10 mouse cellular contexts compared by ENCODE assay signal in genomic region chr19:57417800-57418580, GRCm38 (mm10). TPM values are rescaled to one million over a fixed set of nuclear protein-coding genes. Genes with fewer than 3 reads are reported as not detected.
DNase-seq lines count a peak whose midpoint lies in the region; ATAC-seq and TF ChIP-seq lines count a peak whose summit lies in the region.
"Had no signal": no experiment of that assay in that cellular context is flagged by ENCODE, and none has a peak within 500 bp of the region (broad histone marks: within the 10 kb centered on the region; RNA-seq: fewer than 3 reads in every experiment).

No protein-coding gene starts in this region.

- TF ChIP-seq CTCF in hindbrain, postnatal 0 days (IDR thresholded peaks at IDR 0.05; ENCODE audit: low read depth) = no peak

- no peaks in the 10 kb centered on the region for H3K36me3 ChIP-seq in heart, embryonic 15.5 days
- no peaks in the 10 kb centered on the region for H3K36me3 ChIP-seq in hindbrain, postnatal 0 days (ENCODE audit: insufficient read depth, low read length)
- H3K36me3 ChIP-seq in midbrain, embryonic 10.5 days = no peaks in the 10 kb centered on the region

- H3K9ac ChIP-seq in heart, embryonic 15.5 days = no peak overlapping the region
- H3K9ac ChIP-seq in hindbrain, postnatal 0 days (replicated peaks; ENCODE audit: low read length) = no peak overlapping the region

- H3K4me1 ChIP-seq in heart, embryonic 15.5 days (replicated peaks) = peaks cover 6% of the 10 kb centered on the region; the same call in 1 of the 2 replicates
- H3K4me1 ChIP-seq in hindbrain, postnatal 0 days (ENCODE audit: insufficient read depth, low read length) = no peaks in the 10 kb centered on the region
- peaks cover 18% of the 10 kb centered on the region for H3K4me1 ChIP-seq in midbrain, embryonic 10.5 days

- ATAC-seq in heart, embryonic 15.5 days (replicated peaks; ENCODE audit: insufficient number of reproducible peaks, insufficient read depth, low FRiP score, low read depth) = no peak
- ATAC-seq in hindbrain, postnatal 0 days = peak; percentile 35; the same call in 1 of the 2 replicates

- peak overlapping the region; percentile 56 for H3K4me2 ChIP-seq in heart, embryonic 15.5 days
- H3K4me2 ChIP-seq in hindbrain, postnatal 0 days (ENCODE audit: low read depth, low read length) = no peak overlapping the region

- DNase-seq in heart, adult 8-10 months (ENCODE audit: low spot score) = no peak
- DNase-seq in embryo, embryonic 10 days (ENCODE audit: low spot score) = peak; percentile 64
- DNase-seq in hindbrain, postnatal 0 days (ENCODE audit: low spot score) = no peak
- peak; percentile 44 for DNase-seq in midbrain, embryonic 10.5 days (ENCODE audit: low spot score)
- no peak for DNase-seq in gastrocnemius, adult 8-10 months (ENCODE audit: low spot score in 2 of 2)
- no peak for DNase-seq in left cerebral cortex, adult 18-20 months (ENCODE audit: low spot score in 2 of 2)
- DNase-seq in cerebellum, postnatal 10 days = no peak
- DNase-seq: gastrocnemius, postnatal 10 days; thymus, postnatal 25 days had no signal

- no peak overlapping the region for H3K27ac ChIP-seq in heart, embryonic 15.5 days
- H3K27ac ChIP-seq in hindbrain, postnatal 0 days = no peak overlapping the region
- peak overlapping the region; percentile 38 for H3K27ac ChIP-seq in midbrain, embryonic 10.5 days (replicated peaks)

- 20% methylated on average over 17 of the region's 17 CpGs for WGBS in heart, embryonic 15.5 days
- WGBS in hindbrain, postnatal 0 days = 31% methylated on average over 17 of the region's 17 CpGs
- 19% methylated on average over 16 of the region's 17 CpGs for WGBS in midbrain, embryonic 10.5 days

- no peaks in the 10 kb centered on the region for H3K27me3 ChIP-seq in heart, embryonic 15.5 days
- no peaks in the 10 kb centered on the region for H3K27me3 ChIP-seq in hindbrain, postnatal 0 days (ENCODE audit: insufficient read depth, low read length)
- H3K27me3 ChIP-seq in midbrain, embryonic 10.5 days (ENCODE audit: low read depth, poor library complexity, severe bottlenecking) = no peaks in the 10 kb centered on the region

- no peaks in the 10 kb centered on the region for H3K9me3 ChIP-seq in heart, embryonic 15.5 days (replicated peaks)
- no peaks in the 10 kb centered on the region for H3K9me3 ChIP-seq in hindbrain, postnatal 0 days (ENCODE audit: low read length)
- H3K9me3 ChIP-seq in midbrain, embryonic 10.5 days (replicated peaks) = no peaks in the 10 kb centered on the region

- H3K4me3 ChIP-seq in heart, embryonic 15.5 days = peak overlapping the region; percentile 35
- no peak overlapping the region for H3K4me3 ChIP-seq in hindbrain, postnatal 0 days (ENCODE audit: low read length)
- peak overlapping the region; percentile 40 for H3K4me3 ChIP-seq in midbrain, embryonic 10.5 days

RNA-seq across cellular contexts. Expression of gene Trub1, which starts 34.7 kb away (rescaled TPM):
- polyA plus RNA-seq in heart, embryonic 15.5 days (2015; fragmentation: Nextera tagmentation; extraction: Ambion mirVana) = 9.6 and 12.8 TPM in 2 replicates
- 1 to 10 TPM; 2.1 to 6.7 (median 5.4) TPM for total RNA-seq in heart, adult 8-10 months (2022)
- total RNA-seq in hindbrain, postnatal 0 days (2014; rRNA removed) = 12.7 TPM in 2 replicates
- polyA plus RNA-seq in hindbrain, postnatal 0 days (2015; fragmentation: Nextera tagmentation; extraction: Ambion mirVana) = 13.8 and 14.0 TPM in 2 replicates
- 22.5 and 22.7 TPM in 2 replicates for polyA plus RNA-seq in midbrain, embryonic 10.5 days (2016; fragmentation: Nextera tagmentation; extraction: Ambion mirVana)
- total RNA-seq in gastrocnemius, adult 8-10 months (2022) = 1 to 10 TPM; 2.6 to 4.7 (median 4.0) TPM
- total RNA-seq in left cerebral cortex, adult 18-20 months (2021) = 10 to 100 TPM; 18.5 to 18.8 TPM

RNA-seq across cellular contexts. Expression of gene Fam160b1, which starts 57.5 kb away (rescaled TPM):
- 9.4 and 11.1 TPM in 2 replicates for polyA plus RNA-seq in heart, embryonic 15.5 days (2015; fragmentation: Nextera tagmentation; extraction: Ambion mirVana)
- total RNA-seq in heart, adult 8-10 months (2022) = 10 to 100 TPM in 3 of 4 experiments, 1 to 10 TPM in 1; 9.8 to 11.6 (median 10.8) TPM
- total RNA-seq in hindbrain, postnatal 0 days (2014; rRNA removed) = 18.2 and 19.7 TPM in 2 replicates
- 10.9 and 11.2 TPM in 2 replicates for polyA plus RNA-seq in hindbrain, postnatal 0 days (2015; fragmentation: Nextera tagmentation; extraction: Ambion mirVana)
- polyA plus RNA-seq in midbrain, embryonic 10.5 days (2016; fragmentation: Nextera tagmentation; extraction: Ambion mirVana) = 10.2 and 11.0 TPM in 2 replicates
- 10 to 100 TPM in 3 of 4 experiments, 1 to 10 TPM in 1; 10.0 to 12.1 (median 12.0) TPM for total RNA-seq in gastrocnemius, adult 8-10 months (2022)
- 10 to 100 TPM; 25.3 to 26.3 TPM for total RNA-seq in left cerebral cortex, adult 18-20 months (2021)

Comparison
In these comparisons a context has a peak if more than half of its experiments do, and no peak if none do; other contexts are left out.
1. DNase-seq: peak in embryo, embryonic 10 days (single experiment) and midbrain, embryonic 10.5 days (single experiment); none in heart, adult 8-10 months (single experiment), hindbrain, postnatal 0 days (single experiment), gastrocnemius, adult 8-10 months (0 of 2), left cerebral cortex, adult 18-20 months (0 of 2) and cerebellum, postnatal 10 days (0 of 2).